Mouse (Mus musculus) urinary bladder, postnatal 10 days (tissue): ENCODE measurements around the gene Ovol1.

Source experiments
- DNase-seq: peaks from one replicate; pipeline ENCODE4 v3.0.0; 2022; ENCODE audit warnings: low spot score

Gene Ovol1

DNA sequence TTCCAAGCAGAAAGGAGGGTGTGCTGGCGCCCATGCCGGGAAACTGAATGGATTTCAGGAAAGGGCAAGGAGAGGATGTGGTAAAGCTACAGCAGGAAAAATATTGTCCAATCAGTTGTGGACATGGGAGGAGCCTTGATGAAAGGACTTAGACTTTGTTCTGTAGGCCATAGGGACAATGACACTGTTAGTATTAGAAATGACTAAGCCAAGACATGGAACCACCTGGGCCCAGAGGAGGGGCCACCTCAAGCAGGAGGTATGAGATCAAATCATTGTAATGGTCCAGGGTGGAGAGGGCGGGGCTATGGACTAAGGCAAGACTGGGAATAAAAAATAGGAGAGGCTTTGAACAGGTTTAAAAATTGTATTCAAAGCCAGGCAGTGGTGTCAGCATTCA, 41.7 kb downstream of the Ovol1 start:
- no peak for DNase-seq

DNA sequence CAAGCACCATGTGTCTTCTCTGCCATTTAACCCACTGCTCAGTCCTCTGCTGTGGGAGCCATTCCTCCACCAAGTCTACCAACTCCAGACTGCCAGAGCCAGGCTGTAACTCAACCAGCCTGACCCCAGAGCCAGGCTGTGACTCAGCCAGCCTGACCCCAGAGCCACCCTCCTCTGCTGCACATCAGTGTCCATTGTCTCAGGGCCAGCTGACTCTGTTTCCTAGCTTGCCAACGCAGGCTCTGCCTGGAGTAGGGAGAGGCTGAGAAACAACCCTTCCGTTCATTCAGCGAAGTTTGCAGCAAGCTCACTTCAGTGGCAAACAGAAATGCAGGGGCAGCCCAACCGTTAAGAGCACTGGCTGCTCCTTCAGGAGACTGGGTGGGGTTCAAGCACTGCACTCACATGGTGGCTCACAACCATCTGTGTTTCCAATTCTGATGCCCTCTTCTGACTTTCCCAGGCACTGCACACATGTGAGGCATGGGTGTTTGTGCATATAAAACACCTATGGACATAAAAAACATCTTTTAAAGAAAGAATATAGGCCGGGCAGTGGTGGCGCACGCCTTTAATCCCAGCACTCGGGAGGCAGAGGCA, 43.4 kb downstream of the Ovol1 start:
- no peak for DNase-seq

DNA sequence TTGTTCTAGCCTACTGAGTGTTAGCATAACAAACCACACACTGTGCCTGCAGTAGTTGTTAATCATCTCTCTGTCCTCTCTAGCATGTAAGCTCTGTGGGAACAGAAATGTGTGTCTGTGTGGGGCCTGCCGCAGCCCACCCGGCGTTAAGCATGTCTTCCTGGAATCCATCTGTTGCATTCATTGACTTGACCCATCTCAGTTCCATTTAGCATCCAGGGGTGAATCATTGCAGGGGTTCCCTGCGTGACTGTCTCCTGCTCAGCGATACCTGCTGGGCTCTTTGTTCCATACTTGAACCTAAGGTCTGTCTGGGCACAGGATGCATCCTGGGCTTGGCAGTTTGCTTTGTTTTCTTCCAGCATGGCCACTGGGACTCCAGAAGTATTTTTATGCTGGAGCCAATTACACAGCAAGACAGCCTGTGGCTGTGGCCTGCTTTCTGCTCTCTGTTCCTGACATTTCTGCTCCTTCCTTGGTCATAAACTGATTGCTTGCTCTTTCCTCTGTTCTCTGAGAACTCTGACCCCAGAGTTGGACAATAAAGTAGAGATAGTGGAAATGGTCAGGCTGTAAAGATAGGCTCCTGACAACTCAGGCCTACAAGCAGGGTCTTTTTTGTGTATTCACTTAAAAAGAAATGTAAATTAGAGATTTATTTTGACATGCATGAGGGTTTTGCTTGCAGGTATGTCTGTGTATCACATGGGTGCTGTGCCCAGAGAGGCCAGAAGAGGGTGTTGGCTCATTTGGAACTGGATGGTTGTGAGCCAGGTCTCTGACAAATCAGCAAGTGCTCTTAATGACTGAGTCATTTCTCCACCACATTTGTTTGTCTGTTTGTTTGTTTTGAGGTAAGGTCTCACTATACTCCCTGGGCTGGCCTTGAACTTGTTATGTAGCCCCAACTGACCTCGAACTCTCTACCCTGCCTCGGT, 44.3 kb downstream of the Ovol1 start:
- DNase-seq = no peak

DNA sequence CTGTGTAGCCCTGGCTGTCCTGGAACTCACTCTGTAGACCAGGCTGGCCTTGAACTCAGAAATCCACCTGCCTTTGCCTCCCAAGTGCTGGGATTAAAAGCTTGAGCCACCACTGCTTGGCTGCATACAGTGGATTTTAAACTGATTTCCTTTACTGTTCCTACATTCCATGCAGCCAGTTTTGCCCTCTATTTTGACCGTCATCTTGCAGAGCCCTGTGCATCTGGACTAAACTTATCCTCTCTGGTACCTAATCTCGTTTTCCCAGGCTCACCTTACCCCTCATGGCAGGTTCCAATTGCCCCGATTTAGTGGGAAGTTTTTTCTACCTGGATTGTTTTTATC, 47.5 kb downstream of the Ovol1 start:
- DNase-seq = no peak

DNA sequence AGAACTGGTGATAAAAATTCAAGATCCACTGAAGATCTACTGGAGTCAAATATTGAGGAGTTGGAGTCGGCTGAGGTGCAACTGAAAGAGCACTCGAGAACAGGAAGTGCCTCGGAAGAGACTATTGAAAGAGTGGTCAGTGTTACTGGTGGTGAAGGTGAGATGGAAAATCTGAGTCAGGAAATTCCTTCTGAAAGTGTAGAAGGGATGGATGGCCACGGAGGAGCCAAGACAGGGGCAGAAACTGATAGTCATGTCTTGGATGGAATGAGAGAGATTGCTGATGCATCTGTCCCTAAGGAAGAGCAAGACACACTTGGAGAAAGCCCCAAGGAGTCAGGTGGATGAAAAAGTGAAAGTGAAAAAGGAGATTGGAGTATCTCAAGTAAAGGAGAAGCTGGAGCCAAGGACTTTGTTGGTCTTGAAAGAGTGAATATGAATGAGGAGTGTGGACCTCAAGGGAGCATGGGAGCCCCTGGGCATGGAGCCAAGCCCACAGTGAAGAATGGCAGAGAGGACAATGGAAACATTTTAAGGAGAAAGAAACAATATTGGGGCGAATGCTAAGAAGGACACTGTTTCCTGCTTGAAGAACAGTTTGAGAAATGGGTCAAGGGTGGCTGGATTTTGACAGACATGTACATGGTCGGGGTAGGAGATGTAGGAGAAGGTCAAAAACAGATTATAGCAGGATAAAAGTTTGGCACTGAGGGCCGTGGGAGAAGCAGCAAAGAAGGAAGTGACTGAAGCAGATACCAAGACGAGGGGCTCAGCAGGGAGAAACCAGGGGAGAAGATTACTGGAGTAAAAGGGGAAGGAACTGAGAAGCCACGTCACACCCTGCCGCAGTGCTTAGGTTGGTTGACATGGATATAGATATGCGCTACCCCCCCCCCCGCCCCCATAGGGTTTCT, 48.1 kb downstream of the Ovol1 start:
- DNase-seq = no peak

DNA sequence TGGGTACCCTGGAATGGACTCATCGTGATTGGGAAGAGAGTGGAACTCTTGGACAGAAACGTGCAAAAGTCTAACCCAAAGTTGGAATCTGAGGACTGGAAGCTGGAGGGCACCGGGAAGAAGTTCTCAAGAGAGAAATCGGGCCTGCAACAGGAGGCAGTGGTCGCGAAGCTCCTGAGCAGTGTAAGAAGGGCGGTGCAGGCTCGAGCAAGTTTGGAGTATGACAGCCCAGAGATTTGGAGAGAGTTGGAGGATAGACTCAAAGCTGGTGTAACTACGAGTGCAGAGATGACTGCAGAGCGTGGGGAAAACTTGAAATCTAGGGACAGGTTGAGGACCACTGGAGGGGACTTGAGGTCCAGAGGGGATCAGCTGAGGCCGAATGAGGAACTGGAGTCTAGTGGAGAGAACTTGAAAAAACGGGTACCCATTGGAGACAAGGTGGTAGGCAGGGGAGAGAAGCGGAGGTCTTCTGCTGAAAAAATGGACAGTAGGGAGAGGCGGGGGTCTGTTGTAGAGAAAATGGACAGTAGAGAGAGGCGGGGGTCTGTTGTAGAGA, 49.3 kb downstream of the Ovol1 start:
- no peak for DNase-seq

DNA sequence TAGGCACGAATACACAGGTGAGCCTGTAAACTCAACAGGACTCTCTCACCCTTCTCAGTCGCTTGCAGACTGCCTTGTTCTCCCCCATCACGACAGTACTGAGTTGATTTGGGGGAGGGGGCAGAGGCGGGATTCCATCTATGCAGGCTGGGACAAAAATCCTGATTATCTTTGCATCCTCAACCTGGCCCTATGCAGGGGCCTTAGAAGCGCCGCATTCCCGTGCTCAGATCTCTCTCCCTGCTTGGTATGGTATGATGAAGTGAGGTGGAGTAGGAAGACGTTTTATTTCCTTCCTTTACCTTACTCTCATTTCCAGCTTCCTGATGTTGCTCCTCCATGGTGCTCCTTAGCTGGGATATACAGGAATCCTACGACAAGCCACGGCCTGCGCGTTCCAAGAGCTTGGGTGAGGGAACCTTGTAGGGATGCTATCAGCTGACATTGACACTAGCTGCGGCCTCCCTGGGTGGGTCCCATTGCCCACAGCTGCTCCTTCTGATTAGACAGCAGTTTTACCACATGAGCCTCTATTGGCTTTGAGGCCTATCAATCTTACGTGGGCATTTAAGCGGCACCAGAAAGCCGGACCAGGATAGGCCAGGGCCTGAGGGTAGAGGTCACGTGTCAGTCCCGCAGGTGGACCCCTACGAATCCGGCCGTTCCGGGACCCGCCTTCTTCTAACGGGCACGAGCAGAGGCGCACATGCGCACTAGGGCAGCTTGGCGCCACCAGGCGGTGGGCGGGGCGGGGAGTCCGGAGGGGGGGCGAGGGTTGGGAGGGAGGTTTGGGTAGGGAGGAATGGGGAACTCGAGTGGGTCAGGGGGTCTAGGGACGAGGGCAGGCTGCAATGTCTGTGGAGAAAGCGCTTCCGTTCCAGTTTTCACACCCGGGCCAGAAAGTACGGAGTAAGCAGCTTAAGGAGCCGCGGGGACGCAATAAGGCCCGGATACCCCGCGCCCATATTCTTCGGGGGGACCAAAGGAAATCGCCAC, 50.1 kb downstream of the Ovol1 start, which contains the start of gene Snx32:
Snx32 (minus strand) TSS at position 508 of the 996 bp plus-strand sequence.
- DNase-seq = peak; percentile 79

DNA sequence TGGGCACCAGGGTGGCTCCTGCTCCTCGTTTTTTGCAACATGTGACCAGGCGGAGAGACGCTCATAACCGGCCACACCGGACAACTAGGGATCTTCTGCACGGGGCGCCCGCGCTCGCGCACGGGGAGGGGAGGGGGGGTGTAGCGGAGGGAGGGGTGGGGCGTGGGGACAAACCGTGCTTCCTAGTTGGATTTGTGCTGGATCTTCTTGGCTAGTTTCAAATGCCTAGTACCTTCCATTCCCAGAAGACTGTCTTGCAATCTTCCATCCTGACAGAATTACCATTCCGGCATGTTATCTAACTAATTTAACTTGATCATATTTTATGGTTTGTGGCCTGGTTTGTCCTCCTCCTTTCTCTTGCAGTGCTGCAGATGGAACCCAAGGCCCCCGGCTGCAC, 56.8 kb downstream of the Ovol1 start, which contains the start of gene 1700020D05Rik:
1700020D05Rik (minus strand) TSS at position 101 of the 400 bp plus-strand sequence.
- DNase-seq = no peak

DNA sequence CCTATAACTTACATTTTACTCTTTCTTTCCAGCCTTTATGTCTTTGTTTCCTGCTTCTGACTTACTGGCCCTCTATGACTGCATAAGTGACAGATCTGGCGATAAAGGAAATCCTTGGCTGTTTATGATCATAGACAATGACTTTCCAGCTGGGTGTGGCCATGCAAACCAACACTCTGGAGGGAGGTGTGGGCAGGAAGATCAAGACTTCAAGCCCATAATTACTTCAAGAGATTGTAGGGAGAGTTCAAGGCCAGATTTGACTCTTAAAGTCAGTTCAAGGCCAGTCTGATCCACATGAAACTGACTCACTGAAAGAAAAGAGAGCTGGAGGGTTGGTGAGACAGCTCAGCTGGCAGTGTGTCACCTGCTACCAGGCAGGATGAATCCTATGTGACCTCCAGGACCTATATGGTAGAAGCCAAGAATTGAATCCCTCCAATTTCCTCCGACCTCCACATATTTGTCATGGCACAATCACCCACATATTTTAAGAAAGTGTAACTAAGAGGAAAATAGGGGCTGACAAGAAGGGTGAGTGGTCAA, 60.0 kb downstream of the Ovol1 start:
- DNase-seq = no peak
